Comparison of ENCODE assay signal across 26 mouse cellular contexts in the genomic region with DNA sequence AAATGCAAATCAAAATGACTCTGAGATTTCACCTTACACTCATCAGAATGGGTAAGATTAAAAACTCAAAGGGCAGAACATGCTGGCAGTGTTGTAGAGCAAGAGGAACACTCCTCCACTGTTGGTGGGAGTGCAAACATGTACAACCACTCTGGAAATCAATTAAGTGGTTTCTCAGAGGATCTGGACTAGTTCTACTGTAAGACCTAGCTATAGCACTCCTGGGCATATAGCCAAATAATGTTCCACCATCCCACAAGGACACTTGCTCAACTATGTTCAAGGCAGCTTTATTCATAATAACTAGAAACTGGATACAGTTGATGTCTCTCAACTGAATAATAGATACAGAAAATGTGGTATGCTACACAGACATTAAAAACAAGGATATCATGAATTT.
DNase-seq lines count a peak whose midpoint lies in the region; ATAC-seq and TF ChIP-seq lines count a peak whose summit lies in the region.
"Had no signal": no experiment of that assay in that cellular context is flagged by ENCODE, and none has a peak within 500 bp of the region (broad histone marks: within the 10 kb centered on the region; RNA-seq: fewer than 3 reads in every experiment).

No protein-coding gene starts in this region.

- TF ChIP-seq EP300 in lung, postnatal 0 days (IDR thresholded peaks at IDR 0.05) = no peak

- H3K27me3 ChIP-seq in lung, postnatal 0 days (replicated peaks; ENCODE audit: insufficient read depth, low read length) = no peaks in the 10 kb centered on the region
- H3K27me3 ChIP-seq in stomach, embryonic 16.5 days (ENCODE audit: control insufficient read depth, insufficient read depth, low read length) = no peaks in the 10 kb centered on the region
- H3K27me3 ChIP-seq: CH12.LX; embryonic facial prominence, embryonic 12.5 days; embryonic facial prominence, embryonic 15.5 days; heart, embryonic 13.5 days; Patski had no signal

- TF ChIP-seq CTCF in lung, postnatal 0 days (IDR thresholded peaks at IDR 0.05) = no peak

- no peak overlapping the region for H3K27ac ChIP-seq in lung, postnatal 0 days (ENCODE audit: low read length)
- no peak overlapping the region for H3K27ac ChIP-seq in stomach, embryonic 16.5 days (ENCODE audit: low read length)
- H3K27ac ChIP-seq: embryonic facial prominence, embryonic 12.5 days; embryonic facial prominence, embryonic 15.5 days; heart, embryonic 13.5 days; hindbrain, embryonic 14.5 days; hindbrain, postnatal 0 days had no signal

- ATAC-seq in lung, postnatal 0 days = no peak
- peak; percentile 10; the same call in 1 of the 2 replicates for ATAC-seq in stomach, embryonic 16.5 days (ENCODE audit: insufficient read depth, low FRiP score)
- ATAC-seq: forebrain, embryonic 14.5 days; forebrain, postnatal 0 days; hindbrain, postnatal 0 days; inflammation-experienced regulatory T-cells, adult 6 months; Patski had no signal

- no peaks in the 10 kb centered on the region for H3K9me3 ChIP-seq in lung, postnatal 0 days (ENCODE audit: low read length)
- H3K9me3 ChIP-seq in stomach, embryonic 16.5 days (replicated peaks; ENCODE audit: control insufficient read depth, low read length) = no peaks in the 10 kb centered on the region
- H3K9me3 ChIP-seq: embryonic facial prominence, embryonic 12.5 days; embryonic facial prominence, embryonic 15.5 days; G1E; heart, embryonic 13.5 days had no signal

- no peaks in the 10 kb centered on the region for H3K4me1 ChIP-seq in lung, postnatal 0 days (ENCODE audit: insufficient read depth, low read depth, low read length)
- no peaks in the 10 kb centered on the region for H3K4me1 ChIP-seq in stomach, embryonic 16.5 days (ENCODE audit: control insufficient read depth, insufficient read depth, low read length)
- H3K4me1 ChIP-seq: embryonic facial prominence, embryonic 12.5 days; embryonic facial prominence, embryonic 15.5 days; heart, embryonic 13.5 days had no signal

- no peak overlapping the region for H3K4me2 ChIP-seq in lung, postnatal 0 days (replicated peaks; ENCODE audit: low read depth, low read length)
- H3K4me2 ChIP-seq in stomach, embryonic 16.5 days (ENCODE audit: low read depth, low read length) = no peak overlapping the region
- H3K4me2 ChIP-seq: embryonic facial prominence, embryonic 12.5 days; embryonic facial prominence, embryonic 15.5 days; heart, embryonic 13.5 days; hindbrain, embryonic 14.5 days had no signal

- H3K36me3 ChIP-seq in lung, postnatal 0 days (ENCODE audit: insufficient read depth, low read length) = no peaks in the 10 kb centered on the region
- no peaks in the 10 kb centered on the region for H3K36me3 ChIP-seq in stomach, embryonic 16.5 days (ENCODE audit: control insufficient read depth, insufficient read depth, low read length)
- H3K36me3 ChIP-seq: embryonic facial prominence, embryonic 12.5 days; embryonic facial prominence, embryonic 15.5 days; G1E; heart, embryonic 13.5 days had no signal

- H3K9ac ChIP-seq in lung, postnatal 0 days (replicated peaks; ENCODE audit: low read depth) = no peak overlapping the region
- H3K9ac ChIP-seq in stomach, embryonic 16.5 days (ENCODE audit: low read length) = no peak overlapping the region
- H3K9ac ChIP-seq: embryonic facial prominence, embryonic 12.5 days; embryonic facial prominence, embryonic 15.5 days; forebrain, postnatal 0 days; heart, embryonic 13.5 days; hindbrain, embryonic 14.5 days had no signal

- peak; percentile 16 for DNase-seq in adrenal gland, adult 2 months
- DNase-seq in adrenal gland, postnatal 36 days = no peak
- DNase-seq in lung, postnatal 0 days (ENCODE audit: low spot score) = peak; percentile 5
- no peak for DNase-seq in lung, postnatal 10 days
- DNase-seq in kidney, postnatal 14 days = no peak
- DNase-seq: adrenal gland, postnatal 14 days; B cell, adult 2 months; cerebellum, adult 18-20 months; cerebellum, adult 9-10 months; cerebellum, postnatal 14 days; forebrain, postnatal 0 days; gastrocnemius, postnatal 25 days; heart, adult 18-20 months; heart, postnatal 14 days; heart, postnatal 4 days had no signal

- no peak overlapping the region for H3K4me3 ChIP-seq in lung, postnatal 0 days (ENCODE audit: low read depth, low read length)
- no peak overlapping the region for H3K4me3 ChIP-seq in stomach, embryonic 16.5 days (replicated peaks; ENCODE audit: low read length)
- H3K4me3 ChIP-seq: embryonic facial prominence, embryonic 12.5 days; embryonic facial prominence, embryonic 15.5 days; heart, embryonic 13.5 days had no signal

Comparison
In these comparisons a context has a peak if more than half of its experiments do, and no peak if none do; other contexts are left out.
1. DNase-seq: peak in adrenal gland, adult 2 months (single experiment) and lung, postnatal 0 days (single experiment); none in adrenal gland, postnatal 36 days (0 of 2), lung, postnatal 10 days (single experiment) and kidney, postnatal 14 days (single experiment).